Mouse (Mus musculus) embryonic fibroblast, embryonic 13.5 days (primary cell): ENCODE results near the gene Ttc16.

Experiments used
- CTCF ChIP-seq: IDR thresholded peaks from 2 replicates; pipeline ENCODE4 v1.5.1; 2011; ENCODE audit warnings: mild to moderate bottlenecking, control low read depth, low read length, moderate library complexity, borderline replicate concordance; ENCODE audit not compliant: insufficient read depth
- POLR2A ChIP-seq: IDR thresholded peaks from 2 replicates; pipeline ENCODE4 v1.6.1; 2011; ENCODE audit warnings: low read depth, mild to moderate bottlenecking, control low read depth, low read length, moderate library complexity

DNA sequence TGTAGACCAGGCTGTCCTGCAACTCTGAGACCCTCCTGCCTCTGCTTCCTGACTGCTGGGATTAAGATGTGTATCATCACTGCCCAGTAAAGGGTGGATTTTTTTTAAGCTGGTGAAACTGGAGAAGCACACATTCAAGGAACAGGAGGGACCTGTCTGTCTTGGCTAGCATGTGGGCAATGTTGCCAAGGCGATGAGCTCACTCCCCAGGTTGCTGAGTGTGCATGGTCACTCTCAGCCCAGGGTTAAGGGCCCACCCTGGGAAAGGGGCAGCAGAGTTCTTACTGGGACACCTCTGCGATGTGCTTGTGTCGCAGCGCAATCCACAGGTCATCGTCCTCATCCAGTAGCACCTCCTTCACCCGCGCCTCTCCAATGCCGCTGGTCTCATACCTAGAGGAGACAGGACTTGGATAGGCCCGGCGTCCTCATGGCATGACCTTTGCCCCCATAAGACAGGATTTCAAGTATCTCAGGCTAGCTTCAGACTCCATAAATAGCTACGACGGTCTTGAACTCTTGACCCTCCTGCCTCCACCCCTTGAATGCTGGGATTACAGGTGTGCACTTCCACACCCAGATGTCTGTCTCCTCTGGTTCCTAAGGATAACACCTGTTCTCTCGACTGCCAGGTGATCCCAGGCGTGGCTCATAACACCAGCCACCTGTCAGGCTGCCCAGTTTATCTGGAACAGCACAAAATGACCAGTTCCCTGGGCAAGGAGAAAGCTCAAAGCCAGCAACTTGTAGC lies 33.6 kb upstream of the Ttc16 start:
- TF ChIP-seq CTCF (no peak), POLR2A (no peak)
